Mouse (Mus musculus): ENCODE measurements around the gene Ppp1r3g.

DNA sequence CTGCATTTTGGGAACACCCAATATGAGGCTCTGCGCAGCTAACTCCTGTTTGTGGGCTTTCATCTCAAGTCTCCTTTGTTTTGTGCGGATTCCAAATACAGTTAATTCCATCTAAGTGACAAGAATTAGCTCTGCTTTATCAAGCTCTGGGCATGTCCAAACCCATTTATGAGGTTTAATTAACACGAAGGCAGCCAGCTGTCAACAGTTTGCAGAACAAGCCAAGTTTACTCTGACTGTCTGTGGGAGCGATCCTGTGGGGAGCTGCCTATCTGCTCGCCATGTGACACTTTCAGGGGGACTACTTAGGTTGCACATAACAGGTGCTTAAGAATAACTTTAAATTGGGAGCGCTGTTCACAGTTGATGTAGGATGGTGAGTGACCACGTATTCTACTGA, 18.3 kb downstream of the Ppp1r3g start:
- TF ChIP-seq CTCF (IDR thresholded peaks at IDR 0.05; ENCODE audit: borderline replicate concordance, insufficient read depth, low read length) (no peak), POLR2A (IDR thresholded peaks at IDR 0.05; ENCODE audit: low read depth, low read length) (no peak)

Data from embryonic fibroblast, embryonic 13.5 days (primary cell).